Mouse (Mus musculus): ENCODE results near the gene Nek8. TPM values are rescaled to one million over a fixed set of nuclear protein-coding genes. Genes with fewer than 3 reads are reported as not detected.
A peak's percentile ranks its signal among the peaks of the same experiment; 100 is the strongest.
"Not testable (repeated sequence)": the region's sequence is repeated elsewhere in the genome, so short reads cannot be mapped to it uniquely, and the experiment has no call there.

Gene Nek8
- polyA plus RNA-seq, 1 experiment from 2014 or later: 9.4 TPM

GRCm38 (mm10) chr11:78152299-78153231 lies 23.9 kb downstream of the Nek8 start:
- H3K4me1 ChIP-seq: peaks cover 9% of the 10 kb centered on the region
- no peaks in the 10 kb centered on the region for H3K27me3 ChIP-seq
- peaks cover 92% of the 10 kb centered on the region for H3K36me3 ChIP-seq (replicated peaks)
- no peaks in the 10 kb centered on the region for H3K9me3 ChIP-seq
- ATAC-seq (ENCODE audit: low FRiP score): no peak
- H3K4me3 ChIP-seq (replicated peaks): no peak overlapping the region
- no peak overlapping the region for H3K9ac ChIP-seq
- 77% methylated on average over 9 of the region's 9 CpGs for WGBS
- H3K4me2 ChIP-seq: no peak overlapping the region
- peak overlapping the region; percentile 20; the same call in 1 of the 2 replicates for H3K27ac ChIP-seq

GRCm38 (mm10) chr11:78151161-78151560 lies 25.3 kb downstream of the Nek8 start:
- Histone ChIP-seq H3K4me3 (replicated peaks) (no peak overlapping the region), H3K9ac (no peak overlapping the region), H3K9me3 (no peaks in the 10 kb centered on the region), H3K36me3 (replicated peaks) (peaks cover 89% of the 10 kb centered on the region), H3K4me1 (peaks cover 5% of the 10 kb centered on the region; the same call in 1 of the 2 replicates), H3K27ac (no peak overlapping the region), H3K4me2 (no peak overlapping the region), H3K27me3 (no peaks in the 10 kb centered on the region)
- 35% methylated on average over 1 of the region's 1 CpGs for WGBS
- ATAC-seq (ENCODE audit: low FRiP score): no peak

DNA sequence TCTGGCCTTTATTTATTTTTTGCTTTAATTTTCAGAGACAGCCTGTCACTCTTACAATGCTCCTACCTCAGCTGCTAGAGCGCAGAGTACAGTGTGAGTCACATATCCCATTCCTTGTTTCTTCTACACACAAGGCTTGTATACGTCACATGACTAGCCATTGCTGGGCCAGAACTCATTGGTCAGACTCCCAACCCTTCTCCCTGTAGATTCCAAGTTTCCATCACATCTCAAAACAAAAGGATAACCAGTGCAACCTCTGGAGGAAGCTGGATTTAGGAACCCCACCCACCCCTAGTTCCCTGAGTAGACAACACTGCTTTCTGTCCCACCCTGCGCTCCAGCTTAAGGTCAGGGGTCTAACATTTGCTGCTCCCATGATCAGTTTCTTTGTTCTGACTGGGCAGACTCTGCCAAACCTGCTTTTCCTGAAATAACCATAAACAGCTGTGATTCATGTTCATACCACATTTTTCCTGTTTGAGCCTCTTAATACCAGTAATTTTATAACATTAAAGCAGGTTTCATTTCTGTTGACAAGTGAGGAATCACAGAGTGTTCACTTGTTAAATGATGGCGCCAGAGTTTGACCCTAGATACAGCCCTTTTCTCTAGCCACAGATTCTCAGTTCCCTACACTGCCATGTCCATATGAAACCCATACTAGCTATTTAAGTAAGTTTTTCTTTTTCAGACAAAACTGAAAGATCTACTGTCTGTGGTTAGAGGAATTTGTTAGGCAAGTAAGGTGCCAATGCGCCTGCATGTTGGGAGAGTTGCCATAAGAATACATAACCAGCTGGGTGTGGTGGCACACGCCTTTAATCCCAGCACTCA lies 29.6 kb downstream of the Nek8 start:
- no peak overlapping the region for H3K27ac ChIP-seq
- no peak overlapping the region for H3K9ac ChIP-seq
- H3K4me3 ChIP-seq (replicated peaks): no peak overlapping the region
- no peaks in the 10 kb centered on the region for H3K27me3 ChIP-seq
- peaks cover 79% of the 10 kb centered on the region for H3K36me3 ChIP-seq (replicated peaks)
- no peaks in the 10 kb centered on the region for H3K9me3 ChIP-seq
- H3K4me2 ChIP-seq: no peak overlapping the region
- no peaks in the 10 kb centered on the region for H3K4me1 ChIP-seq
- WGBS: 91% methylated on average over 6 of the region's 6 CpGs
- ATAC-seq (ENCODE audit: low FRiP score): no peak

- 87% methylated on average over 5 of the region's 5 CpGs for WGBS
- no peak overlapping the region for H3K9ac ChIP-seq
- H3K4me1 ChIP-seq: no peaks in the 10 kb centered on the region
- H3K9me3 ChIP-seq: no peaks in the 10 kb centered on the region
- H3K27me3 ChIP-seq: no peaks in the 10 kb centered on the region
- H3K27ac ChIP-seq: no peak overlapping the region
- H3K4me2 ChIP-seq: no peak overlapping the region
- H3K36me3 ChIP-seq (replicated peaks): peaks cover 74% of the 10 kb centered on the region
- ATAC-seq (ENCODE audit: low FRiP score): no peak
- H3K4me3 ChIP-seq (replicated peaks): no peak overlapping the region
Measured at GRCm38 (mm10) chr11:78146168-78146567, 30.3 kb downstream of the Nek8 start.

- Histone ChIP-seq H3K27me3 (no peaks in the 10 kb centered on the region), H3K36me3 (replicated peaks) (peaks cover 50% of the 10 kb centered on the region), H3K4me2 (no peak overlapping the region), H3K27ac (no peak overlapping the region), H3K9me3 (no peaks in the 10 kb centered on the region), H3K9ac (no peak overlapping the region), H3K4me3 (replicated peaks) (no peak overlapping the region), H3K4me1 (no peaks in the 10 kb centered on the region)
- 83% methylated on average over 2 of the region's 2 CpGs for WGBS
- ATAC-seq (ENCODE audit: low FRiP score): no peak
Measured at GRCm38 (mm10) chr11:78143520-78143919, 33.0 kb downstream of the Nek8 start.

- Histone ChIP-seq H3K9ac (no peak overlapping the region), H3K4me1 (no peaks in the 10 kb centered on the region), H3K4me3 (replicated peaks) (no peak overlapping the region), H3K4me2 (no peak overlapping the region), H3K27ac (no peak overlapping the region), H3K27me3 (no peaks in the 10 kb centered on the region), H3K9me3 (no peaks in the 10 kb centered on the region), H3K36me3 (replicated peaks) (peaks cover 28% of the 10 kb centered on the region)
- WGBS: 91% methylated on average over 5 of the region's 5 CpGs
- ATAC-seq (ENCODE audit: low FRiP score): no peak
Measured at GRCm38 (mm10) chr11:78140665-78141064, 35.8 kb downstream of the Nek8 start.

DNA sequence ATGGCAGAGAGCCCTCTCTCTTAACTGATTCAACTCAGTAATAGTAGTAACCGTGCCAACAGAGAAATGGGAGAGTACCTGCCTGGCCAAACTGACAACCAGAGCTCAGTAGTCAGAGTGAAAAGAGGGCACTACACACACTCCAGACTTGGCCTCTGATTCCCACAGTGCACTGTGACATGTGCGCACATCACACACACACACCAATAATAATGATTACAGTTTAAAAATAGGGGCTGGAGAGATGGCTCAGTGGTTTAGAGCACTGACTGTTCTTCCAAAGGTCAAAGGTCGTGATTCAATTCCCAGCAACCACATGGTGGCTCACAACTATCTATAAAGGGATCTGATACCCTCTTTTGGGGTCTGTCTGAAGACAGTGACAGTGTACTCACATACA lies 38.5 kb downstream of the Nek8 start:
- Histone ChIP-seq H3K4me1 (no peaks in the 10 kb centered on the region), H3K9me3 (no peaks in the 10 kb centered on the region), H3K4me2 (no peak overlapping the region), H3K9ac (no peak overlapping the region), H3K27me3 (no peaks in the 10 kb centered on the region), H3K36me3 (replicated peaks) (peaks cover 2% of the 10 kb centered on the region; the same call in 1 of the 2 replicates), H3K4me3 (replicated peaks) (no peak overlapping the region), H3K27ac (no peak overlapping the region)
- 92% methylated on average over 3 of the region's 3 CpGs for WGBS
- ATAC-seq (ENCODE audit: low FRiP score): no peak

DNA sequence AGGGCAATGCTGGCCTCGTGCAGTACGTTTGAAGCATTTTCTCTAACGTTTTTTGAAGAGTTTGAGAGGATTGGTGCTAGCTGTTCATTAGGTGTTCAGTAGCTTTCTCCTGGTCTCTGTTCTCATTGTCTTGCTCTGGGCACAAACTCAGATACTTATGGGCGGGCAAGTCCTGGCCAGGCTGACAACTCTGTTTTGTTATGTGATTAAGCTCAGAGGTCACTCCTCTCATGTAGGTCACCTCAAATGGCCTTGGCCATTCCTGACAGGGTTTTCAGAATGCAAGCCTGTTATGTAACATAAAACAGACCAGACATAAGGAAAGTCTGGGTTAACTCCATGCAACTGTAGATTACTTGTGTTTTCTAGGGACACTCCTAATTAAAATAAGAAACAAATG lies 38.9 kb downstream of the Nek8 start:
- WGBS: 65% methylated on average over 4 of the region's 4 CpGs
- Histone ChIP-seq H3K4me3 (replicated peaks) (no peak overlapping the region), H3K9me3 (no peaks in the 10 kb centered on the region), H3K27me3 (no peaks in the 10 kb centered on the region), H3K27ac (no peak overlapping the region), H3K36me3 (replicated peaks) (no peaks in the 10 kb centered on the region), H3K9ac (no peak overlapping the region), H3K4me2 (no peak overlapping the region), H3K4me1 (no peaks in the 10 kb centered on the region)
- no peak for ATAC-seq (ENCODE audit: low FRiP score)

DNA sequence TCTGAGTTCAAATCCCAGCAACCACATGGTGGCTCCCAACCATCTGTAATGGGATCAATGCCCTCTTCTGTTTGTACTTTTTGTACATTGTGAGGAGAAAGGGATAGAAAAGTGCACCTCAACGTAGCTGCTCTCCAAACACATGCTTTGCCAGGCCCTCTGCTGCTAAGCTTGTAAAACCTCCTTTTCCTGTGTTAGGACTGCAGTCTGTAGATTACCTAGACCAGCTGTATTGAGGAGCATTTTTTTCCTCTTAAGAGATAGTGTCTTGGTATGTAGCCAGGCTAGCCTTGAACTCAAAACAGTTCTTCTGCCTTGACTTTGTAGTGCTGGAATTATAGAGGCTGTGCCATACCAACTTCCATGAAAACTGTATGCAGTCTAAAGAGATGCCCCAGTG lies 40.3 kb downstream of the Nek8 start:
- no peak overlapping the region for H3K4me3 ChIP-seq (replicated peaks)
- H3K36me3 ChIP-seq (replicated peaks): no peaks in the 10 kb centered on the region
- WGBS: 93% methylated on average over 1 of the region's 1 CpGs
- no peaks in the 10 kb centered on the region for H3K27me3 ChIP-seq
- no peaks in the 10 kb centered on the region for H3K4me1 ChIP-seq
- H3K9ac ChIP-seq: no peak overlapping the region
- no peaks in the 10 kb centered on the region for H3K9me3 ChIP-seq
- no peak for ATAC-seq (ENCODE audit: low FRiP score)
- H3K27ac ChIP-seq: no peak overlapping the region
- H3K4me2 ChIP-seq: no peak overlapping the region

DNA sequence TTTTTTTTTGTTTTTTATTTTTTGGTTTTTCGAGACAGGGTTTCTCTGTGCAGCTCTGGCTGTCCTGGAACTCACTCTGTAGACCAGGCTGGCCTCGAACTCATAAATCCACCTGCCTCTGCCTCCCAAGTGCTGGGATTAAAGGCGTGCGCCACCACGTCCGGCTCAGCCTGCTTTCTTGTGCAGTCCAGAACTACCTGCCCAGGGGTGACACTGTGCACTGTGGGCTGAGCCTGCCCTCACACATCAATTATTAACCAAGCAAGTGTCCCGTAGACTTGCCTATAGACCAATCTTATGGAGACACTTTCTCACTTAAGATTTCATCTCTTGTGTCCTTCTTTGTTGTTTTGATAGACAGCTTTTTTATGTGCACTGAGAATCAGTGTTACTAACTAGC lies 41.2 kb downstream of the Nek8 start:
- H3K27ac ChIP-seq; ATAC-seq (ENCODE audit: low FRiP score); H3K4me2 ChIP-seq; H3K4me3 ChIP-seq (replicated peaks); H3K36me3 ChIP-seq (replicated peaks); H3K9me3 ChIP-seq; H3K9ac ChIP-seq; H3K4me1 ChIP-seq; H3K27me3 ChIP-seq: not testable (repeated sequence)
- WGBS: 94% methylated on average over 7 of the region's 7 CpGs

- no peaks in the 10 kb centered on the region for H3K36me3 ChIP-seq (replicated peaks)
- H3K27ac ChIP-seq: no peak overlapping the region
- H3K4me3 ChIP-seq (replicated peaks): no peak overlapping the region
- H3K9me3 ChIP-seq: no peaks in the 10 kb centered on the region
- H3K4me2 ChIP-seq: no peak overlapping the region
- no peak for ATAC-seq (ENCODE audit: low FRiP score)
- peaks cover 3% of the 10 kb centered on the region; the same call in 1 of the 2 replicates for H3K4me1 ChIP-seq
- 86% methylated on average over 3 of the region's 3 CpGs for WGBS
- H3K27me3 ChIP-seq: no peaks in the 10 kb centered on the region
- H3K9ac ChIP-seq: no peak overlapping the region
Measured at GRCm38 (mm10) chr11:78134344-78134743, 42.1 kb downstream of the Nek8 start.

- Histone ChIP-seq H3K9ac (no peak overlapping the region), H3K27ac (no peak overlapping the region), H3K27me3 (no peaks in the 10 kb centered on the region), H3K4me3 (replicated peaks) (no peak overlapping the region), H3K4me1 (peaks cover 7% of the 10 kb centered on the region; the same call in 1 of the 2 replicates), H3K4me2 (no peak overlapping the region), H3K9me3 (no peaks in the 10 kb centered on the region), H3K36me3 (replicated peaks) (no peaks in the 10 kb centered on the region)
- no peak for ATAC-seq (ENCODE audit: low FRiP score)
- WGBS: 89% methylated on average over 6 of the region's 6 CpGs
Measured at GRCm38 (mm10) chr11:78133915-78134314, 42.6 kb downstream of the Nek8 start.
